Mouse (Mus musculus): ENCODE data around the gene Nlgn3. TPM values are rescaled to one million over a fixed set of nuclear protein-coding genes. Genes with fewer than 3 reads are reported as not detected.

Gene Nlgn3
- total RNA-seq (2023) = 2.3 TPM

DNA sequence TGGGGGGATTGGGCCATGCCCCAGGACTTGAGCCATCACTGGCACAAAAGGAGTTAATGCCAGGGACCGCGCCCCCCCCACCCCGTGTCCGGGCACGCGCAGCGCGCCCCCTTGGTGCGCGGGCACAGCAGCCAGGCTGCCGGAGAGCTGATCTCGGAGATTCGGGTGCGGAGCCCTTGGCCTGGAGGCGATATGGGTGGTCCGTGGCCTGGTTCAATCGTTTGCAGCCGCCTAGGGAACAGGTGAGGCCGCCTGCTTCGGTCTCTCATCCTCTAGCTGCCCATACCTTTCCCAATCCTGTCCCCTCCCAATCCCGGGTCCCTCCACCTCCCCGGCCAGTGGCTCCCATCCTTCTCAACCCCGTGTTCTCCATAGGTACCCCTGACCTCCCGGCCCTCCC, at the start of gene Nlgn3:
Gene Nlgn3 (plus strand): TSS at position 114 of the 400 bp plus-strand sequence.

DNA sequence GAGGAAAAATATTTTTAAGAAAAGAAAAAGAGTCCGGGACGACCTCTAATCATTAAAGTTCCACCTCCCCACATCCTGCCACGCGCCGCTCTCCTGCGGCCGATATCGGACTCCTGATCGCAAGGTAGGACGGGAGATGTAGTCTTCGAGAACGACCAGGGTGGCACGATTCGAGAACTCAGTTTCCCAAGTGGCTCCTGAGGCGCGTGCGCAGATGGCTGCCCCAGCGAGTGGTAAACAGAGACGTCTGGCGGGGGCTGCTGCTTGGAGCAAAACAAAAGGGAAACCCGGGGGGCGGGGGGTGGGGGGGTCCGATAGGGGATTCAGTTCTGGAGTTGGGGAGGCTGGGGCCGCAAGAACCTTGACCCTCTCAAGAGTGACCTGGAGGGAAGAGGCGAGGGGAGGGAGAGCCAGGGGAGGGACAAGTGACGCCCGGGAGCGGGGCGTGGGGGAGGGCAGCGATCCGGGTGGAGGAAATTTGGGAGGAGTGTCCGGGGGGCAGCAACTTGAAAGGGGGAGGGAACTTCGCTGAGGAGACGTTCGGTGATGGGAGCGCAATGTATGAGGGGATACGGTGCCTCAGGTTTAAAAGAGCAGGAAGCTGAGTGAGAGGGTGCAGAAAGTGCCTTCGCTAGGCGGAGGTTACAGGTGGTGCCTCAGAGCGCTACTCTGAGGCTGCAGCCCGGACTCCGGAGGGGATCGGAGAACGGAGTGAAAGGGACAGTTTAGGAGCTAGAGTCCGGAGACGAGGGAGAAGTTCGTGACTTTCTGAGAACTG, 44.8 kb upstream of the Nlgn3 start, which contains the start of gene Foxo4:
Gene Foxo4 (plus strand): TSS at position 577 of the 778 bp plus-strand sequence.

GRCm38 (mm10) chrX:101263892-101264291, 35.1 kb upstream of the Nlgn3 start, which contains the start of gene Gm614:
Gene Gm614, minus strand, starts transcription at chrX:101263992.

GRCm38 (mm10) chrX:101268025-101268754, 30.8 kb upstream of the Nlgn3 start, which contains the start of gene Il2rg:
Gene Il2rg, minus strand, starts transcription at chrX:101268255.

GRCm38 (mm10) chrX:101268755-101269124, 30.2 kb upstream of the Nlgn3 start, which contains the start of gene Gm20489:
Gene Gm20489, minus strand, starts transcription at chrX:101269023.

DNA sequence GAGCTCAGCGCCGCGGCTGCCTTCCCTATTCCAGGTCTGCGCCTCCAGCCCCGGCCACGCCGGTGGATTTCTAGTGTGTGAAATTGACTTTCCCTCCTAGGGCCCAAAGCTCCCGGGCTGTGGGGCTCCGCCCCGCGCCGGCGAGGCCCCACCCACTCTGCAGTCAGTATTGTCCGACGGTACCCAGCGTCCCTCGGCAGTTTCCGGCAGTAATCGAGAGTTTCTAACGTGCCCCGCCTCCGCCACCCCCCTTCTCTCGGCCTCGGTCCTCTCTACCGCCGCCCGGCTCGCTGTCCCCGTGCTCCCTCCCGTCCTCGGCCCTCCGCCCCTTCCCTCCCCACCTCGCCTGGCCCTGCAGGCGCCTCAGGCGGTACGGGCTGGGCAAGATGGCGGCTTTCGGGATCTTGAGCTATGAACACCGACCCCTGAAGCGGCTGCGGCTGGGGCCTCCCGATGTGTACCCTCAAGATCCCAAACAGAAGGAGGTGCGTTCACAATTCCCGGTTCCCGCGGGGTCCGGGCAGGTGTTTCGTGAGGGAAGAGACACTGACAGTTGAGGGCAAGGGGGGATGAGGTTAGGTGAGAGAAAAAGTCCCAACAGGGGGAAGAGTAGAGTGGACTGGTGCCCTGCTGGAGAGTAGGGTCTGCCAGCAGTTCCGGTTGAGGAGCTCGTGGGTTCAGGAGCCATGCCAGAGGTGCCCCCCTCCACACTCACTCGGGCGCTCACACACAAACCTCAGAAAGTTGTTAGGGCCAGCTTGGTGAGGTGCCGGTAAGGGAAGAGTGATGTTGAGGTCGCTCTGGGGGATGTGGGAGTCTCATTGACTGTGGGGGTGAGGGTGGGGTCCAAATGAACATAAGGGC, 24.9 kb upstream of the Nlgn3 start, which contains the start of gene Med12:
Gene Med12 (plus strand): TSS at position 156 of the 864 bp plus-strand sequence.

Other genes starting within 250 kb of the Nlgn3 start
- gene Tex11, start 239.5 kb upstream of the Nlgn3 start, total RNA-seq (2023) = 0.30 TPM
- 1.2 TPM for gene Slc7a3, start 213.1 kb upstream of the Nlgn3 start, total RNA-seq (2023)
- 38.6 TPM for gene Snx12, start 76.6 kb upstream of the Nlgn3 start, total RNA-seq (2023)
- gene Foxo4, start 44.6 kb upstream of the Nlgn3 start, total RNA-seq (2023) = 42.9 TPM
- 60.6 TPM for gene Gm614, start 35.2 kb upstream of the Nlgn3 start, total RNA-seq (2023)
- gene Il2rg, start 30.9 kb upstream of the Nlgn3 start, total RNA-seq (2023) = 628 TPM
- not detected for gene Gm20489, start 30.1 kb upstream of the Nlgn3 start, total RNA-seq (2023)
- gene Med12, start 25.1 kb upstream of the Nlgn3 start, total RNA-seq (2023) = 152 TPM
- not detected for gene Gjb1, start 77.2 kb downstream of the Nlgn3 start, total RNA-seq (2023)
- gene Zmym3, start 121.7 kb downstream of the Nlgn3 start, total RNA-seq (2023) = 19.6 TPM
- 215 TPM for gene Nono, start 130.2 kb downstream of the Nlgn3 start, total RNA-seq (2023)
- 3.4 TPM for gene Itgb1bp2, start 149.9 kb downstream of the Nlgn3 start, total RNA-seq (2023)
- gene Taf1, start 233.6 kb downstream of the Nlgn3 start, total RNA-seq (2023) = 50.5 TPM

Data from CD4-positive naive resting alpha-beta T cell, adult 57 days (primary cell).